In genomic region chr6:32397133-32397730, GRCm38 (mm10) we compare ENCODE assay signal across 8 mouse cellular contexts.
DNase-seq lines count a peak whose midpoint lies in the region; ATAC-seq lines count a peak whose summit lies in the region.

No protein-coding gene starts in this region.

- H3K9me3 ChIP-seq in forebrain, embryonic 10.5 days, result no peaks in the 10 kb centered on the region
- H3K9me3 ChIP-seq in forebrain, embryonic 11.5 days (ENCODE audit: control insufficient read depth, low read length), result no peaks in the 10 kb centered on the region
- no peaks in the 10 kb centered on the region for H3K9me3 ChIP-seq in embryonic facial prominence, embryonic 13.5 days
- no peaks in the 10 kb centered on the region for H3K9me3 ChIP-seq in limb, embryonic 11.5 days (ENCODE audit: control insufficient read depth, low read length)

- no peaks in the 10 kb centered on the region for H3K36me3 ChIP-seq in forebrain, embryonic 10.5 days (replicated peaks)
- no peaks in the 10 kb centered on the region for H3K36me3 ChIP-seq in forebrain, embryonic 11.5 days (ENCODE audit: control insufficient read depth, insufficient read depth, low read length)
- H3K36me3 ChIP-seq in embryonic facial prominence, embryonic 13.5 days, result no peaks in the 10 kb centered on the region
- no peaks in the 10 kb centered on the region for H3K36me3 ChIP-seq in limb, embryonic 11.5 days (ENCODE audit: control insufficient read depth, insufficient read depth, low read length)

- no peak overlapping the region for H3K4me3 ChIP-seq in forebrain, embryonic 10.5 days
- no peak overlapping the region for H3K4me3 ChIP-seq in forebrain, embryonic 11.5 days (ENCODE audit: low read depth, low read length)
- H3K4me3 ChIP-seq in embryonic facial prominence, embryonic 13.5 days, result no peak overlapping the region
- no peak overlapping the region for H3K4me3 ChIP-seq in limb, embryonic 11.5 days (ENCODE audit: low read depth, low read length)

- no peak overlapping the region for H3K9ac ChIP-seq in forebrain, embryonic 11.5 days (ENCODE audit: low read length)
- H3K9ac ChIP-seq in embryonic facial prominence, embryonic 13.5 days, result no peak overlapping the region
- H3K9ac ChIP-seq in limb, embryonic 11.5 days (ENCODE audit: low read length), result no peak overlapping the region

- 58% methylated on average over 6 of the region's 6 CpGs for WGBS in forebrain, embryonic 10.5 days
- WGBS in forebrain, embryonic 11.5 days, result 57% methylated on average over 6 of the region's 6 CpGs
- 30% methylated on average over 6 of the region's 6 CpGs for WGBS in embryonic facial prominence, embryonic 13.5 days
- 48% methylated on average over 6 of the region's 6 CpGs for WGBS in limb, embryonic 11.5 days

- H3K4me1 ChIP-seq in forebrain, embryonic 10.5 days, result peaks cover 9% of the 10 kb centered on the region
- no peaks in the 10 kb centered on the region for H3K4me1 ChIP-seq in forebrain, embryonic 11.5 days (replicated peaks; ENCODE audit: control insufficient read depth, insufficient read depth, low read length)
- H3K4me1 ChIP-seq in embryonic facial prominence, embryonic 13.5 days, result peaks cover 9% of the 10 kb centered on the region
- H3K4me1 ChIP-seq in limb, embryonic 11.5 days (ENCODE audit: control insufficient read depth, insufficient read depth, low read length), result peaks cover 5% of the 10 kb centered on the region; the same call in 1 of the 2 replicates

- DNase-seq in forebrain, embryonic 10.5 days (ENCODE audit: extremely low spot score, low spot score), result no peak
- no peak for DNase-seq in forebrain, embryonic 11.5 days (ENCODE audit: low spot score)
- peak; percentile 93 for DNase-seq in heart, adult 8-10 months (ENCODE audit: low spot score)
- DNase-seq in kidney, adult 9 months, result peak; percentile 97
- DNase-seq in limb, embryonic 11.5 days (ENCODE audit: low spot score), result peak; percentile 45
- peak; percentile 82 for DNase-seq in ovary, postnatal 10 days (ENCODE audit: low spot score)
- DNase-seq in yolk sac, embryonic 10.5 days (ENCODE audit: low spot score), result peak; percentile 48

- H3K27me3 ChIP-seq in forebrain, embryonic 10.5 days (ENCODE audit: poor library complexity, severe bottlenecking), result no peaks in the 10 kb centered on the region
- no peaks in the 10 kb centered on the region for H3K27me3 ChIP-seq in forebrain, embryonic 11.5 days (ENCODE audit: control insufficient read depth, insufficient read depth, low read length)
- no peaks in the 10 kb centered on the region for H3K27me3 ChIP-seq in embryonic facial prominence, embryonic 13.5 days
- no peaks in the 10 kb centered on the region for H3K27me3 ChIP-seq in limb, embryonic 11.5 days (ENCODE audit: control insufficient read depth, insufficient read depth, low read length)

- 0 out of 2 replicates have a peak overlapping the region, but pooled peaks have one; percentile 5 for H3K27ac ChIP-seq in forebrain, embryonic 10.5 days
- H3K27ac ChIP-seq in forebrain, embryonic 11.5 days (ENCODE audit: low read depth, low read length), result no peak overlapping the region
- H3K27ac ChIP-seq in embryonic facial prominence, embryonic 13.5 days, result peak overlapping the region; percentile 22; the same call in 1 of the 2 replicates
- H3K27ac ChIP-seq in limb, embryonic 11.5 days (replicated peaks; ENCODE audit: low read depth, low read length), result no peak overlapping the region

- no peak for ATAC-seq in forebrain, embryonic 11.5 days (replicated peaks; ENCODE audit: low FRiP score)
- no peak for ATAC-seq in embryonic facial prominence, embryonic 13.5 days (ENCODE audit: insufficient number of reproducible peaks, insufficient read depth, low FRiP score, low TSS enrichment, low read depth)
- ATAC-seq in limb, embryonic 11.5 days (ENCODE audit: insufficient number of reproducible peaks, low FRiP score, low TSS enrichment, low read depth), result no peak

- no peak overlapping the region for H3K4me2 ChIP-seq in forebrain, embryonic 11.5 days (ENCODE audit: low read depth, low read length, severe bottlenecking)
- H3K4me2 ChIP-seq in embryonic facial prominence, embryonic 13.5 days, result no peak overlapping the region
- no peak overlapping the region for H3K4me2 ChIP-seq in limb, embryonic 11.5 days (ENCODE audit: low read depth, severe bottlenecking)

Comparison
In these comparisons a context has a peak if more than half of its experiments do, and no peak if none do; other contexts are left out.
1. H3K27ac ChIP-seq: peak in forebrain, embryonic 10.5 days (single experiment) and embryonic facial prominence, embryonic 13.5 days (single experiment); none in forebrain, embryonic 11.5 days (single experiment) and limb, embryonic 11.5 days (single experiment).
2. DNase-seq: peak in heart, adult 8-10 months (single experiment), kidney, adult 9 months (single experiment), limb, embryonic 11.5 days (single experiment), ovary, postnatal 10 days (single experiment) and yolk sac, embryonic 10.5 days (single experiment); none in forebrain, embryonic 10.5 days (single experiment) and forebrain, embryonic 11.5 days (single experiment).